Comparison of ENCODE assay signal across 18 mouse cellular contexts in genomic region chr1:157267894-157268293, GRCm38 (mm10).
"Had no signal": no experiment of that assay in that cellular context is flagged by ENCODE, and none has a peak within 500 bp of the region (broad histone marks: within the 10 kb centered on the region; RNA-seq: fewer than 3 reads in every experiment).

No protein-coding gene starts in this region.

- H3K4me2 ChIP-seq: limb, embryonic 12.5 days; limb, embryonic 15.5 days; liver, embryonic 11.5 days; lung, embryonic 14.5 days; midbrain, embryonic 12.5 days; midbrain, embryonic 15.5 days; neural tube, embryonic 12.5 days; neural tube, embryonic 15.5 days had no signal

- H3K9me3 ChIP-seq: limb, embryonic 12.5 days; limb, embryonic 15.5 days; midbrain, embryonic 12.5 days; midbrain, embryonic 15.5 days; neural tube, embryonic 12.5 days; neural tube, embryonic 15.5 days had no signal

- H3K4me1 ChIP-seq: limb, embryonic 12.5 days; limb, embryonic 15.5 days; midbrain, embryonic 12.5 days; midbrain, embryonic 15.5 days; neural tube, embryonic 12.5 days; neural tube, embryonic 15.5 days had no signal

- H3K9ac ChIP-seq: limb, embryonic 12.5 days; limb, embryonic 15.5 days; liver, embryonic 14.5 days; liver, postnatal 0 days; lung, embryonic 14.5 days; midbrain, embryonic 12.5 days; midbrain, embryonic 15.5 days; neural tube, embryonic 12.5 days; neural tube, embryonic 15.5 days had no signal

- H3K36me3 ChIP-seq: limb, embryonic 12.5 days; limb, embryonic 15.5 days; midbrain, embryonic 12.5 days; midbrain, embryonic 15.5 days; neural tube, embryonic 12.5 days; neural tube, embryonic 15.5 days had no signal

- H3K4me3 ChIP-seq: limb, embryonic 12.5 days; limb, embryonic 15.5 days; midbrain, embryonic 12.5 days; midbrain, embryonic 15.5 days; neural tube, embryonic 12.5 days; neural tube, embryonic 15.5 days had no signal

- H3K27me3 ChIP-seq: limb, embryonic 12.5 days; limb, embryonic 15.5 days; midbrain, embryonic 12.5 days; midbrain, embryonic 15.5 days; neural tube, embryonic 12.5 days; neural tube, embryonic 15.5 days had no signal

- H3K27ac ChIP-seq: limb, embryonic 12.5 days; limb, embryonic 15.5 days; liver, embryonic 14.5 days; macrophage; midbrain, embryonic 12.5 days; midbrain, embryonic 15.5 days; neural tube, embryonic 12.5 days; neural tube, embryonic 15.5 days had no signal

- DNase-seq: kidney, adult 9 months; kidney, postnatal 14 days; kidney, postnatal 4 days; left cerebral cortex, postnatal 4 days; liver, postnatal 0 days; lung, embryonic 14.5 days; right cerebral cortex, postnatal 25 days; thymus, adult 18-20 months; thymus, postnatal 14 days had no signal
